Mouse (Mus musculus) liver, postnatal 0 days (tissue): ENCODE measurements around the gene Cd63.

Experiments
- CTCF ChIP-seq: sonication (generic); IDR thresholded peaks from 2 replicates; pipeline ENCODE4 v1.5.1; 2016; ENCODE audit warnings: antibody characterized with exemption, low read depth
- EP300 ChIP-seq: IDR thresholded peaks from 2 replicates; pipeline ENCODE4 v1.6.1; 2016; ENCODE audit warnings: antibody characterized with exemption, low read depth, mild to moderate bottlenecking

DNA sequence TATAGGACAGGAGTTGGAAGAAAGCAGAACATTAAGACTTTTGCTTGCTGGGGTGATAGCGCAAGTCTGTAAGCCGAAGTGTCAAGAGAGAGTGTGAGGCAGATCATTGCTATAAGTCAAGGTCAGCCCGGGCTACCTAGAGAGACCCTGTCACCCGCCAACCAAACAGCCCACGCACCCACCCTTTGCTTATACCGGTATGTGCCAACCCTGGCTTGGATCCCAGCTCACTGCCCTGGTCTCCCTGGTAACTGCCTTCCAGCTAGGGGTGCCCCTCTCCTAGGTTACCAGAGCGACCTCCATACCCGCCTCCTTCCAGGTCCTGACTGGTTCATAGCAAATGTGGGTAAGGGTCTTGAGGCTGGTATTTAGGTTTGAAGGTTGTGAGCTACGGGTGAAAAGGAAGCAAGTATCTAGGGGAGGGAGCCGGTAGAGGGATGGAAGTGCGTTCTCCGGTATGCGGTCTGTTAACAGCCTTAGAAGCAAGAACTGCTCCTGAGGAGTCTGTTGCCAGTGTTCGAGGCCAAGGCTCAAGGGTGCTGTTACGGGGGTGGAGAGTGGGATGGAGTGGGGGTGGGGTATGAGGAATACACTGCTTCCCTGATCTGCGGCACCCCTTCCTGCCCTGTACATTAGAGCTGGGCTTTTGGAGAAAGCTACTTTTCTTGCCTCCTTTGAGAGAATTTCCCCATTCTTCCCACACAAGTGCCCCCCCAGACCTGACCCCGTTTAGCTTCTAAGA is 4.7 kb upstream of the Cd63 start:
- TF ChIP-seq CTCF: no peak
- no peak for TF ChIP-seq EP300
